Mouse (Mus musculus): ENCODE data around the gene Fbxw8.

- TF ChIP-seq GATA1 (IDR thresholded peaks at IDR 0.05; ENCODE audit: borderline replicate concordance, low read length) (no peak), CTCF (IDR thresholded peaks at IDR 0.05; ENCODE audit: low read depth, low read length) (no peak)
These were observed 9.8 kb downstream of the Fbxw8 start for GRCm38 (mm10) chr5:118145458-118145857.

Measured in G1E (cell line).